In genomic region chr8:91884325-91884724, GRCm38 (mm10) we compare ENCODE assay signal across 11 mouse cellular contexts.
"Had no signal": no experiment of that assay in that cellular context is flagged by ENCODE, and none has a peak within 500 bp of the region (broad histone marks: within the 10 kb centered on the region; RNA-seq: fewer than 3 reads in every experiment).

No protein-coding gene starts in this region.

- H3K27ac ChIP-seq: kidney, postnatal 0 days; layer of hippocampus, adult 2 months; limb, embryonic 15.5 days; midbrain, embryonic 13.5 days; neural tube, embryonic 12.5 days; stomach, postnatal 0 days had no signal

- H3K36me3 ChIP-seq: limb, embryonic 15.5 days; midbrain, embryonic 13.5 days; neural tube, embryonic 12.5 days had no signal

- ATAC-seq: midbrain, embryonic 13.5 days had no signal

- H3K9ac ChIP-seq: limb, embryonic 15.5 days; midbrain, embryonic 13.5 days; neural tube, embryonic 12.5 days had no signal

- DNase-seq: kidney, adult 11 months; kidney, adult 9 months; kidney, postnatal 4 days; left cerebral cortex, postnatal 4 days; thymus, postnatal 14 days had no signal

- H3K4me1 ChIP-seq: limb, embryonic 15.5 days; neural tube, embryonic 12.5 days had no signal

- H3K4me2 ChIP-seq: limb, embryonic 15.5 days; midbrain, embryonic 13.5 days; neural tube, embryonic 12.5 days had no signal

- H3K9me3 ChIP-seq: limb, embryonic 15.5 days; midbrain, embryonic 13.5 days; neural tube, embryonic 12.5 days had no signal

- H3K4me3 ChIP-seq: layer of hippocampus, adult 2 months; limb, embryonic 15.5 days; midbrain, embryonic 13.5 days; neural tube, embryonic 12.5 days had no signal
